8 mouse cellular contexts compared by ENCODE assay signal in the genomic region with DNA sequence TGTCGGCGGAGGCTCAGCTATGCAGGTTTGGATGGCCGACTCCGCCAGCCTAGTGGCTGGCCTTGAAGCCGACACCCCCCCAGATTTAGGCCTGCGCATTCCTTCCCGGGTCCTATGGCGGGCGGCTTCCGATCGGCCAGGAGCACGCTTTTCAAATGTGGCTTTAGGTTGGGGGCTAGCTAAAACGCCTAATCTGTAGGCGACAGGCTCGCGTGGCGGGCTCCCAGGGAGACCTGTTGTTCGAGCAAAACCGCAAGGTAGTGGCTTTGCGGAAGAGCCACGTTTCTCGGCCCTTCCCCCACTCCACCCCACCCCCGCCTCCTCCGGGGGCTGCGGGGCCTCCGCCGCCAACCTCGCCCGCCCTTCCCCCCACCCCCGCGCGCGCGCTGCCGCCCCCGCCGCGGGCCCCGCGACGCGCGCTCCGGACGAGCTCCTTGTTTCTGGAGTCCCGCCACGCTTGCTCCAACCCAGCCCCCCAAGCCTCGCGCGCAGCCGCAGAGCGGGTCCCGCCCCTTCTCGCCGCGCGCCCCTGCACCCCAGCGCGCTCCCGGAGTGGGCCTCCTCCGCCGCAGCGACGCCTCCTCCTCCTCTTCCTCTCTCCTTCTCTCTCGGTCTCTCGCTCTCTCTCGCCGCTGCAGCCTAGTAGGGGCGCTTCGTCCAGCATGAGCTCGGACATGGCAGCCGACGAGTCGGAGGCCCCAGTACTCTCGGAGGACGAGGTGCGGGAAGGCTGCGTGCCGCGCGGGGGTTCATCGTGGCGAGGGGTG. TPM values are rescaled to one million over a fixed set of nuclear protein-coding genes. Genes with fewer than 3 reads are reported as not detected.
DNase-seq lines count a peak whose midpoint lies in the region; ATAC-seq and TF ChIP-seq lines count a peak whose summit lies in the region.

Gene Nedd4, plus strand, starts transcription at position 452 of the 767 bp plus-strand sequence.

- no peaks in the 10 kb centered on the region for H3K27me3 ChIP-seq in forebrain, embryonic 14.5 days (replicated peaks; ENCODE audit: control insufficient read depth, insufficient read depth, low read length)
- no peaks in the 10 kb centered on the region for H3K27me3 ChIP-seq in liver, embryonic 16.5 days (ENCODE audit: control insufficient read depth, insufficient read depth, low read depth, low read length)
- H3K27me3 ChIP-seq in neural tube, embryonic 14.5 days (ENCODE audit: control insufficient read depth, insufficient read depth, low read length) = no peaks in the 10 kb centered on the region
- no peaks in the 10 kb centered on the region for H3K27me3 ChIP-seq in testis, adult 2 months (ENCODE audit: control insufficient read depth, insufficient read depth, low read length)

- H3K4me2 ChIP-seq in forebrain, embryonic 14.5 days (ENCODE audit: low read length) = peak within 1 kb of the TSS; percentile 88
- peak within 1 kb of the TSS; percentile 91 for H3K4me2 ChIP-seq in liver, embryonic 16.5 days (ENCODE audit: low read depth, low read length)
- peak within 1 kb of the TSS; percentile 87 for H3K4me2 ChIP-seq in neural tube, embryonic 14.5 days (ENCODE audit: low read depth, low read length)

- peak; percentile 84 for TF ChIP-seq POLR2A in testis, adult 2 months (IDR thresholded peaks at IDR 0.05; ENCODE audit: control insufficient read depth, low read depth, low read length)

- H3K4me3 ChIP-seq in forebrain, embryonic 14.5 days (ENCODE audit: low read depth, low read length) = peak within 1 kb of the TSS; percentile 97
- H3K4me3 ChIP-seq in liver, embryonic 16.5 days (ENCODE audit: low read depth, low read length) = peak within 1 kb of the TSS; percentile 88
- H3K4me3 ChIP-seq in neural tube, embryonic 14.5 days (ENCODE audit: low read depth, low read length) = peak within 1 kb of the TSS; percentile 90
- H3K4me3 ChIP-seq in testis, adult 2 months (ENCODE audit: control insufficient read depth, low read depth, low read length) = peak within 1 kb of the TSS; percentile 95

- peak within 1 kb of the TSS; percentile 99 for H3K9ac ChIP-seq in forebrain, embryonic 14.5 days (ENCODE audit: low read length)
- peak within 1 kb of the TSS; percentile 96 for H3K9ac ChIP-seq in liver, embryonic 16.5 days (ENCODE audit: low read depth, low read length)
- H3K9ac ChIP-seq in neural tube, embryonic 14.5 days (replicated peaks; ENCODE audit: low read depth, low read length) = peak within 1 kb of the TSS; percentile 98

- peaks cover 24% of the 10 kb centered on the region for H3K36me3 ChIP-seq in forebrain, embryonic 14.5 days (ENCODE audit: control insufficient read depth, insufficient read depth, low read length)
- peaks cover 9% of the 10 kb centered on the region for H3K36me3 ChIP-seq in liver, embryonic 16.5 days (ENCODE audit: control insufficient read depth, insufficient read depth)
- H3K36me3 ChIP-seq in neural tube, embryonic 14.5 days (ENCODE audit: control insufficient read depth, insufficient read depth, low read length) = no peaks in the 10 kb centered on the region; the same call in 1 of the 2 replicates
- H3K36me3 ChIP-seq in testis, adult 2 months (ENCODE audit: control insufficient read depth, insufficient read depth, low read length) = no peaks in the 10 kb centered on the region; the same call in 1 of the 2 replicates

- WGBS in forebrain, embryonic 14.5 days = under 1% methylated on average over 83 of the region's 83 CpGs
- 1% methylated on average over 77 of the region's 83 CpGs for WGBS in large intestine, adult 2 months
- WGBS in liver, embryonic 16.5 days (ENCODE audit: insufficient replicate concordance) = under 1% methylated on average over 79 of the region's 83 CpGs
- WGBS in neural tube, embryonic 14.5 days = under 1% methylated on average over 57 of the region's 83 CpGs

- no peaks in the 10 kb centered on the region for H3K9me3 ChIP-seq in forebrain, embryonic 14.5 days (replicated peaks; ENCODE audit: control insufficient read depth, low read length)
- no peaks in the 10 kb centered on the region for H3K9me3 ChIP-seq in liver, embryonic 16.5 days (replicated peaks; ENCODE audit: control insufficient read depth, low read length)
- H3K9me3 ChIP-seq in neural tube, embryonic 14.5 days (ENCODE audit: control insufficient read depth, low read length) = no peaks in the 10 kb centered on the region

- TF ChIP-seq CTCF in testis, adult 2 months (IDR thresholded peaks at IDR 0.05; ENCODE audit: control insufficient read depth, insufficient read depth, insufficient replicate concordance, low read depth, low read length) = no peak

- peak; percentile 81 for ATAC-seq in cerebellum, adult (ENCODE audit: insufficient number of reproducible peaks, low FRiP score, low TSS enrichment)
- peak; percentile 87 for ATAC-seq in forebrain, embryonic 14.5 days
- peak; percentile 92 for ATAC-seq in liver, embryonic 16.5 days (ENCODE audit: low read depth)
- peak; percentile 89 for ATAC-seq in neural tube, embryonic 14.5 days (ENCODE audit: low read depth)

- peak within 1 kb of the TSS; percentile 99 for H3K27ac ChIP-seq in forebrain, embryonic 14.5 days (ENCODE audit: low read depth, low read length)
- peak within 1 kb of the TSS; percentile 94 for H3K27ac ChIP-seq in liver, embryonic 16.5 days (ENCODE audit: low read length)
- H3K27ac ChIP-seq in neural tube, embryonic 14.5 days (ENCODE audit: low read depth, low read length) = peak within 1 kb of the TSS; percentile 99
- H3K27ac ChIP-seq in testis, adult 2 months (ENCODE audit: control insufficient read depth, insufficient read depth, low read depth, low read length) = peak within 1 kb of the TSS; percentile 97

- DNase-seq in ES-CJ7 (ENCODE audit: low read depth, low spot score) = peak; percentile 92
- DNase-seq in forebrain, embryonic 14.5 days (ENCODE audit: low spot score) = peak; percentile 97
- DNase-seq in heart, postnatal 10 days = peak; percentile 97
- no peak for DNase-seq in large intestine, adult 2 months (ENCODE audit: low read depth, low spot score)

- H3K4me1 ChIP-seq in forebrain, embryonic 14.5 days (ENCODE audit: control insufficient read depth, insufficient read depth, low read length) = peaks cover 23% of the 10 kb centered on the region
- H3K4me1 ChIP-seq in liver, embryonic 16.5 days (ENCODE audit: control insufficient read depth, low read depth, low read length) = peaks cover 39% of the 10 kb centered on the region
- peaks cover 34% of the 10 kb centered on the region for H3K4me1 ChIP-seq in neural tube, embryonic 14.5 days (ENCODE audit: control insufficient read depth, insufficient read depth, low read length)
- peaks cover 5% of the 10 kb centered on the region for H3K4me1 ChIP-seq in testis, adult 2 months (ENCODE audit: control insufficient read depth, insufficient read depth, low read length)

- intact Hi-C loops in heart, postnatal 10 days (cut with DNase I) = loop anchor here (1.0 kb wide), 1 partner anchor 22 kb away; no protein-coding TSS in a partner anchor

RNA-seq across cellular contexts. Expression of gene Nedd4, which starts in this region (rescaled TPM):
- polyA plus RNA-seq in forebrain, embryonic 14.5 days (2014; fragmentation: Nextera tagmentation; extraction: Ambion mirVana) = 437 and 459 TPM in 2 replicates
- 100 to 1,000 TPM; 490 to 566 TPM for total RNA-seq in heart, postnatal 10 days (2021)
- polyA plus RNA-seq in large intestine, adult 2 months (2012; rRNA removed) = 48.0 and 64.1 TPM in 2 replicates
- polyA plus RNA-seq in liver, embryonic 16.5 days (2015; fragmentation: Nextera tagmentation; extraction: Ambion mirVana) = 94.7 and 98.2 TPM in 2 replicates
- polyA plus RNA-seq in neural tube, embryonic 14.5 days (2014; fragmentation: Nextera tagmentation; extraction: Ambion mirVana) = 439 and 545 TPM in 2 replicates
- polyA plus RNA-seq in testis, adult 2 months (2012; rRNA removed) = 23.1 and 26.9 TPM in 2 replicates
